Mouse (Mus musculus): ENCODE measurements around the gene Mrpl53.
"Not testable (repeated sequence)": the region's sequence is repeated elsewhere in the genome, so short reads cannot be mapped to it uniquely, and the experiment has no call there.

The Mrpl53 gene

DNA sequence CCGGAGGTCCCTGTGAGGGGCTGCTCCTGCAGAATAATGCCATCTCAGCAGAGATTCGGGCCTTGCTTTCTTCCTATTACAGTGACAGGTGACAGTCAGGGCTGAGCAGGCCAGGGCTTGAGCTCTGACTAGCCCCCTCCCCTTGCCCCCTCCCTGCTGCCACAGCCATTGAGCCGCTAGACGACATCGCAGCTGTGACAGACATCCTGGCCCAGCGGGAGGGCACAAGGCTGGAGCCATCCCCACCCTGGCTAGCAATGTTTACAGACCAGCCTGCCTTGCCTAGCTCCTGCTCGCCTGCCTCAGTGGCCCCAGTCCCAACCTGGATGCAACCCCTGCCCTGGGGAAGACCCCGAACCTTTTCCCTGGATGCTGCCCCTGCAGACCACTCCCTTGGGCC is 42.9 kb downstream of the Mrpl53 start:
- no peak for DNase-seq (ENCODE audit: low spot score)

DNA sequence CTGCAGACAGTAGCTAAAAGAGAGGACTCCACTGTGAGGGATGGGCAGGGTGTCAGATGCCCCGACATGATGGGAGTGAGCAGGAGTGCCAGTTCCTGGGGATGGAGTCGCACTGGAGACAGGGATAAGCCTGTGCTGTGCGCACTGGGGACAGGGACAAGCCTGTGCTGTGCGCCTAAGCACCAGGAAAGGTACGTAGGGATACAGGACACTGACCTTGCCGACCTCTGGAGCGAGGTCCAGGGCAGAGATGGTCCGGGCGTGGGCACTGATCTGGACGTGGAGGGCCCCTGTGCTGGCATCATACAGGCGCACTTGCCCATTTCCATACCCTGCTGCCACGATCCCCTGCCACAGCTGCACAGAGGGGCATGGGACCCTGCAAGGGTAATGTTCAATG is 44.2 kb downstream of the Mrpl53 start:
- no peak for DNase-seq (ENCODE audit: low spot score)

DNA sequence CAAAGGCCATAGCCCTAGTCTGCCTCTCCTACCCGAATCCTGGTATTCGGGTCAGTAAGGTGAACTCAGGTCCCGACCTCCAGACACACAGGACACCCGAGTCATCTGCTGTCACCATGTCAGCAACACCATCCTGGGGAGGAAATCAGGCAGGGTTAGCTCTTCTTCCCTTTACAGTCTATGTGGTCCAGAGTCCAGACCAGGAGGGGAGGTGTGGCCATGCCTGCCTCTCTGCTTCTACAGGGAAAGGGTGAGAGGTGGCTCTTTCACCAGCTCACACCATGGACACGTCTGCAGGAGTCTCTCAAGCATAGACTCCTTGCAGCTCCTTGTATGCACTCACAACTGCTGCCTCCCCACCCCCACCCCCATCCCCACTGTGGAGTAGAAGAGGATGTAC is 44.6 kb downstream of the Mrpl53 start:
- DNase-seq (ENCODE audit: low spot score) = no peak

DNA sequence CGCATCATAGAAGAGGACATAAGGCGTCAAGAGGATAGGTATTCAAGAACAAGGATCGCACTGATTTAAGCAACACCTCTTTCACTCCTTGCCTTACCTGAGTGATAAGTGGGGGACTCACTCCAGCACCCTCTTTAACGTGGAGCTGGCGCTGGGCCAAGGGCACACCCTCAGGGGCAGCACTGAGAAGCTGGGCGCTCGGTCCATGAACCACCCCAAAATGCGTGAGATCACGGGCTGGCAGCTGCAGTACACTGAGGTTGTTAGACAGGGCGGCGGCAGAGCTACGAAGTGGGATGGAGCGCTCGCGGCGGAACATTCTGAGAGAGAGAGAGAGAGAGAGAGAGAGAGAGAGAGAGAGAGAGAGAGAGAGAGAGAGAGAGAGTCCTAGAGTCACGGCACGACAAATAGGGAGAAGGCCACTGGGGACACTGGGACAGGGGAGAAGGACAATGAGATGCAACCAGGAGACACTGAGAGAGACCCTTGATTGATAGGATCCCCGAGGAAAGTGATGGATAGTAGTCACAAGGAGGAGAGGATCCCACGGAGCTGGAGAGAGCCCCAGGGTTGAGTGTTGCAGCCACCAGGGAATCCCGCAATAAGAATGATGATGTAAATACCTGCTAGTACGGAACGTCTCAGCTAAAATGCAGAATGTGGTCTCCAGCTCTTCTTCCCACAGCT is 46.9 kb downstream of the Mrpl53 start:
- no peak for DNase-seq (ENCODE audit: low spot score)

DNA sequence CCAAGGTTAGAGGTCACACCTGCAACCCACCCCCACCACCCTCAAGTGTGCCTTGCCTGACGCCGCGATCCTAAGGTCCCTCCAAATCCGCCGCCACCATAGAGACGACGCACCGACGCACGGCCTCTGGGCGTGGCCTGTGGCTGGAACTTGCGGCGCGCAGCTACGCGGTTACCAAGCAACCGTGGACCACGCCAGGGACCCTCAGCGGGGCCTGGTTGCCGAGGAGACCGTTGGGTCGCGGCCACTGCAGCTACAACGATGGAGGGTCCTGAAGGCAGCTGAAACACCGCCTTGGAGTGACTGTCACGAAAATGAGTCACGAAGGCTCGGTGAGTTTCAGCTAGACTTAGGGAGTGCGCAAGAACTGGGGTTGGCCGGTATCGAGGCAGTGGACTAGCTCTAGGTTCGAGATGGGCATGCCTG is 47.4 kb downstream of the Mrpl53 start, which contains the start of the genes Wdr54 and 1700003E16Rik:
Gene Wdr54 (minus strand): TSS at position 139 of the 426 bp plus-strand sequence.
Gene 1700003E16Rik (plus strand): TSS at position 146 of the 426 bp plus-strand sequence.
- DNase-seq (ENCODE audit: low spot score) = no peak

DNA sequence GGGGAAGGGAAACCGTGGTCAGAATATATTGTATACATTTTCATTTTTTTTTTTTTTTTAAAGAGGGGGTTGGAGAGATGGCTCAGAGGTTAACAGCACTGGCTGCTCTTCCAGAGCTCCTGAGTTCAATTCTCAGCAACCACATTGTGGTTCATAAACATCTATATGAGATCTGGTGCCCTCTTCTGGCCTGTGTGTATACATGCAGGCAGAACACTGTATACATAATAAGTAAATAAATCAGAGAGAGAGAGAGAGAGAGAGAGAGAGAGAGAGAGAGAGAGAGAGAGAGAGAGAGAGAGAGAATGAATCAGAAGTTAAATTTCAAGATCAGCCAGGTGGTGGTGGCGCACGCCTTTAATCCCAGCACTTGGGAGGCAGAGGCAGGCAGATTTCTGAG is 50.6 kb downstream of the Mrpl53 start:
- not testable (repeated sequence) for DNase-seq (ENCODE audit: low spot score)

Data from urinary bladder, postnatal 14 days (tissue).